Mouse (Mus musculus) hindbrain, postnatal 0 days (tissue): ENCODE measurements at regions not wholly inside any gene's neighbourhood (a gene's known extent, or its start where the extent isn't known, plus 50 kb on each side); places are given as distances from the start of the nearest gene placed in this dataset.

ENCODE experiments used
- ATAC-seq: fragments of 200-750 bp; cut with Nextera tagmentation; 2 replicates; pipeline ENCODE4 v1.8.0; 2017; ENCODE audit warnings: mild to moderate bottlenecking, moderate TSS enrichment, moderate library complexity
- DNase-seq: peaks from one replicate; pipeline ENCODE4 v3.0.0-alpha.2; 2015; ENCODE audit warnings: low spot score
- H3K27ac ChIP-seq: fragments of 300-500 bp; sonication (generic); 2 replicates; pipeline ENCODE4 v1.5.1; 2014; ENCODE audit warnings: mild to moderate bottlenecking
- H3K27me3 ChIP-seq: fragments of 300-500 bp; sonication (generic); 2 replicates; pipeline ENCODE4 v1.6.1; 2014; ENCODE audit warnings: low read length, mixed read lengths; ENCODE audit not compliant: insufficient read depth
- H3K36me3 ChIP-seq: fragments of 300-500 bp; sonication (generic); 2 replicates; pipeline ENCODE4 v1.6.1; 2014; ENCODE audit warnings: low read length, mixed read lengths; ENCODE audit not compliant: insufficient read depth
- H3K4me1 ChIP-seq: fragments of 300-500 bp; sonication (generic); 2 replicates; pipeline ENCODE4 v1.6.1; 2014; ENCODE audit warnings: antibody characterized with exemption, low read length, mixed read lengths; ENCODE audit not compliant: insufficient read depth
- H3K4me2 ChIP-seq: fragments of 300-500 bp; sonication (generic); 2 replicates; pipeline ENCODE4 v1.6.1; 2014; ENCODE audit warnings: low read depth, mild to moderate bottlenecking, low read length, moderate library complexity, mixed read lengths
- H3K4me3 ChIP-seq: fragments of 300-500 bp; sonication (generic); 2 replicates; pipeline ENCODE4 v1.5.1; 2014; ENCODE audit warnings: low read length
- H3K9ac ChIP-seq: fragments of 300-500 bp; sonication (generic); replicated peaks from 2 replicates; pipeline ENCODE4 v1.6.1; 2014; ENCODE audit warnings: mild to moderate bottlenecking, low read length, moderate library complexity, mixed read lengths
- H3K9me3 ChIP-seq: fragments of 300-500 bp; sonication (generic); 2 replicates; pipeline ENCODE4 v1.6.1; 2016; ENCODE audit warnings: low read length, mixed read lengths
- CTCF ChIP-seq: IDR thresholded peaks from 2 replicates; pipeline ENCODE4 v1.5.1; 2016; ENCODE audit warnings: antibody characterized with exemption, control low read depth, low read depth
- WGBS: fragments of 180-500 bp; shearing (Covaris S2); extraction: QIAGEN DNeasy Blood & Tissue Kit; methylation state at CpG from one replicate; pipeline ENCODE4 v1.1.7; 2014; 5-methylcytosine and 5-hydroxymethylcytosine counted together

DNA sequence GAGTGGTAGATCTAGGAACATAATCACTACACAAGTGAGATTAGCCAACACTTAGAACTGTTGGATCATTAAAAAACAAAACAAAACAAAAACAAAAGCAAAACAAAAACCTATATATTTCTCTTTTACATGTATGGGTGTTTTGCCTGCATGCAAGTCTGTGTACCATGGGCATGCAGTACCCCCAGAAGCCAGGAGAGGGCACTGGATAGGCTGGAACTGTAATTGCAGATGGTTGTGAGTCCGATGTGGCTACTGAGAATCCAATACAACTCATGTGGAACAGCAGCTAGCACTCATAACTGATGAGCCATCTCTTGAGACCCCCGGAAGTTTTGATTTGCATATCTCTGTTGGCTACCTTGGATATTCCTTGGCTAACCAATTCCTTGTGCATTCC, 148.6 kb upstream of the Slc38a2 start:
- Histone ChIP-seq H3K9me3 (no peaks in the 10 kb centered on the region), H3K27ac (no peak overlapping the region), H3K36me3 (no peaks in the 10 kb centered on the region), H3K4me3 (no peak overlapping the region), H3K27me3 (no peaks in the 10 kb centered on the region), H3K4me2 (no peak overlapping the region), H3K4me1 (no peaks in the 10 kb centered on the region), H3K9ac (no peak overlapping the region)
- DNase-seq (no peak), ATAC-seq (no peak)
- WGBS = 76% methylated on average over 2 of the region's 2 CpGs
- TF ChIP-seq CTCF = peak; percentile 57

GRCm38 (mm10) chr15:96845221-96845620, 145.7 kb upstream of the Slc38a2 start:
- Histone ChIP-seq H3K9me3 (no peaks in the 10 kb centered on the region), H3K9ac (no peak overlapping the region), H3K4me3 (no peak overlapping the region), H3K27ac (no peak overlapping the region), H3K4me2 (no peak overlapping the region), H3K4me1 (no peaks in the 10 kb centered on the region), H3K36me3 (no peaks in the 10 kb centered on the region), H3K27me3 (no peaks in the 10 kb centered on the region)
- WGBS = 86% methylated on average over 6 of the region's 6 CpGs
- ATAC-seq (no peak), DNase-seq (no peak)
- TF ChIP-seq CTCF = no peak

DNA sequence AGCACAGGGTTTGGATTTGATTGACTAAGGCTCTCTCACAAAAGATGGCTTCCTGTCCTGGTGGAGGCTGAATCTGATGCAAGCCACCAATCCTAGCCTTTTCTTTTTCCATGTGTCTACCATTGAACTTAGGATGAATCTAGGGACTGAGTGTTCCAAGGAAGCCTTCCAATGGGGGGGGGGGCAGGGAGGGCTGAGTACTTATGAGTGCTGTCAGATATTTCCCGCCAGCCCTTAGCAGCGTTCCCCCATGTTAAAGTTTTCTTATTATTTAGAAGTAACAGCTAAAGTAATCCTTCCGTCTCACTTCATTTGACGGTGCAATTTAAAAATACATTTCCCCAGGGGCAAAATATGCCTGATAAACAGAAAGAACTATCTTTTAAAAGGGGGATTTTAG, 144.8 kb upstream of the Slc38a2 start:
- no peak overlapping the region for H3K27ac ChIP-seq
- no peak overlapping the region for H3K4me3 ChIP-seq
- no peaks in the 10 kb centered on the region for H3K27me3 ChIP-seq
- WGBS = 78% methylated on average over 4 of the region's 4 CpGs
- no peaks in the 10 kb centered on the region for H3K36me3 ChIP-seq
- TF ChIP-seq CTCF = no peak
- no peaks in the 10 kb centered on the region for H3K9me3 ChIP-seq
- ATAC-seq = no peak
- no peak overlapping the region for H3K4me2 ChIP-seq
- no peak for DNase-seq
- H3K9ac ChIP-seq = no peak overlapping the region
- H3K4me1 ChIP-seq = no peaks in the 10 kb centered on the region

DNA sequence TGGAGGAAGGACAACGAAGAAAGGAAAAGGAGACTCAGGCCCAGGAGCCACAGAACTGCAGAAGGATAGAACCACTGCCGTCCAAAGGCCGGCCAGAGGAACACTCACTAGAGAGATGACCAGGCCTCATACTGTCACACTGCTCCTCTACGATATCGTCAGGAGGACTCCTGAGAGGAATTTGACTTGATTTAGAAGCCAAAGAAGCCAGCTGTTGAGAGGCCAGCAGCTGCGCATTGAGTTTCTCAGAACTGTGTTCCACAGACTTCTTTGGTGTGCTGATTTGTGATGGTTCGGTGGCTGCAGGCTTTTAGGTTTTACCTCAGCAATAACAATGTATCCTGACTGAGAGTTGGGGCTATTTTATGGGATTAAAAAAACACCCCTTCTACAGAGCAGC, 144.1 kb upstream of the Slc38a2 start:
- no peak for TF ChIP-seq CTCF
- 85% methylated on average over 7 of the region's 7 CpGs for WGBS
- Histone ChIP-seq H3K4me2 (no peak overlapping the region), H3K4me1 (no peaks in the 10 kb centered on the region), H3K4me3 (no peak overlapping the region), H3K9ac (no peak overlapping the region), H3K27me3 (no peaks in the 10 kb centered on the region), H3K36me3 (no peaks in the 10 kb centered on the region), H3K9me3 (no peaks in the 10 kb centered on the region), H3K27ac (no peak overlapping the region)
- ATAC-seq (no peak), DNase-seq (no peak)

- ATAC-seq = no peak
- Histone ChIP-seq H3K4me2 (no peak overlapping the region), H3K4me3 (no peak overlapping the region), H3K9me3 (no peaks in the 10 kb centered on the region), H3K4me1 (no peaks in the 10 kb centered on the region), H3K27ac (no peak overlapping the region), H3K27me3 (no peaks in the 10 kb centered on the region), H3K36me3 (no peaks in the 10 kb centered on the region), H3K9ac (no peak overlapping the region)
- 92% methylated on average over 3 of the region's 3 CpGs for WGBS
- TF ChIP-seq CTCF = no peak
- DNase-seq = no peak
These were observed 143.4 kb upstream of the Slc38a2 start for GRCm38 (mm10) chr15:96842881-96843280.

GRCm38 (mm10) chr15:96836670-96837069, 137.1 kb upstream of the Slc38a2 start:
- no peak for TF ChIP-seq CTCF
- Histone ChIP-seq H3K4me2 (no peak overlapping the region), H3K4me1 (no peaks in the 10 kb centered on the region), H3K27me3 (no peaks in the 10 kb centered on the region), H3K9me3 (no peaks in the 10 kb centered on the region), H3K4me3 (no peak overlapping the region), H3K36me3 (no peaks in the 10 kb centered on the region), H3K27ac (no peak overlapping the region), H3K9ac (no peak overlapping the region)
- 94% methylated on average over 3 of the region's 3 CpGs for WGBS
- ATAC-seq = no peak
- DNase-seq = no peak

DNA sequence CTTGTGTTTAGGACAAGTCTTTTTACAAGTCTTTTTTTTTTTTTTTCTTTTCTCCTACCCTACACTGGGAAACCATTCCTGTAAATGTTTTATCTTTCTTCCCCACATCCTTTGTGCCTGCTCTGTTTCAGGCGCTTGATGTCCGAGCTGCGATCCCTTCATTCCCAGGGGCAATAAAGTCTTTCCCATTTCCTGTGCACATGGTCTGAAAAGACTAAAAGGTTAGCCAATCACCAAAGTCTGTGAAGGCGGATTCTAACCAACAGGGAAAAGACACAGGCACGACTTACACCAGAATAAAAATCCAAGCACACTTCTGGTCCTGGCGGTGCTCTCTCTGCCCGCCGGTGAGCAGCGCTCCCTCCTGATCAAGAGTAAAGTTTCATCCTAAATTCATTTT, 135.3 kb upstream of the Slc38a2 start:
- no peak overlapping the region for H3K27ac ChIP-seq
- 83% methylated on average over 9 of the region's 9 CpGs for WGBS
- H3K4me2 ChIP-seq = no peak overlapping the region
- no peak overlapping the region for H3K9ac ChIP-seq
- ATAC-seq (no peak), DNase-seq (no peak)
- H3K36me3 ChIP-seq = no peaks in the 10 kb centered on the region
- no peaks in the 10 kb centered on the region for H3K27me3 ChIP-seq
- H3K4me1 ChIP-seq = no peaks in the 10 kb centered on the region
- no peak for TF ChIP-seq CTCF
- H3K4me3 ChIP-seq = no peak overlapping the region
- no peaks in the 10 kb centered on the region for H3K9me3 ChIP-seq
